Mouse (Mus musculus) embryonic facial prominence, embryonic 13.5 days (tissue): ENCODE data around the gene 2310030G06Rik. TPM values are rescaled to one million over a fixed set of nuclear protein-coding genes. Genes with fewer than 3 reads are reported as not detected.

Experiments used
- ATAC-seq: fragments of 200-750 bp; cut with Nextera tagmentation; 2 replicates; pipeline ENCODE4 v1.8.0; 2017; ENCODE audit warnings: low read depth; ENCODE audit not compliant: insufficient number of reproducible peaks, insufficient read depth, low FRiP score, low TSS enrichment
- H3K27ac ChIP-seq: fragments of 300-500 bp; sonication (generic); 2 replicates; pipeline ENCODE4 v1.5.1; 2015; ENCODE audit warnings: moderate library complexity, mild to moderate bottlenecking, inconsistent platforms
- H3K27me3 ChIP-seq: fragments of 300-500 bp; sonication (generic); 2 replicates; pipeline ENCODE4 v1.6.1; 2015; ENCODE audit warnings: mild to moderate bottlenecking, inconsistent platforms
- H3K36me3 ChIP-seq: fragments of 300-500 bp; sonication (generic); 2 replicates; pipeline ENCODE4 v1.6.1; 2015; ENCODE audit warnings: mild to moderate bottlenecking, inconsistent platforms
- H3K4me1 ChIP-seq: fragments of 300-500 bp; sonication (generic); 2 replicates; pipeline ENCODE4 v1.6.1; 2015; ENCODE audit warnings: inconsistent platforms
- H3K4me2 ChIP-seq: fragments of 300-500 bp; sonication (generic); 2 replicates; pipeline ENCODE4 v1.6.1; 2015; ENCODE audit warnings: moderate library complexity, mild to moderate bottlenecking, inconsistent platforms
- H3K4me3 ChIP-seq: fragments of 300-500 bp; sonication (generic); 2 replicates; pipeline ENCODE4 v1.5.1; 2015; ENCODE audit warnings: mild to moderate bottlenecking, inconsistent platforms
- H3K9ac ChIP-seq: fragments of 300-500 bp; sonication (generic); 2 replicates; pipeline ENCODE4 v1.6.1; 2015; ENCODE audit warnings: mild to moderate bottlenecking, inconsistent platforms
- H3K9me3 ChIP-seq: fragments of 300-500 bp; sonication (generic); 2 replicates; pipeline ENCODE4 v1.6.1; 2016; ENCODE audit warnings: inconsistent platforms
- WGBS: fragments of 180-500 bp; shearing (Covaris S2); methylation state at CpG from one replicate; pipeline ENCODE4 v1.1.7; 2015; ENCODE audit warnings: mixed read lengths; 5-methylcytosine and 5-hydroxymethylcytosine counted together
- polyA plus RNA-seq: library from polyadenylated mRNA; unstranded; fragments of >200 nt; fragmentation: Nextera tagmentation; extraction: Ambion mirVana; gene quantifications from 2 replicates; pipeline ENCODE4 v1.2.1, GENCODE M21; 2015

2310030G06Rik gene
- polyA plus RNA-seq, 1 experiment from 2014 or later: 6.0 TPM

GRCm38 (mm10) chr9:50763331-50763730 lies 17.0 kb upstream of the 2310030G06Rik start:
- no peak overlapping the region for H3K4me3 ChIP-seq
- no peak overlapping the region for H3K27ac ChIP-seq
- H3K9me3 ChIP-seq: no peaks in the 10 kb centered on the region
- peaks cover 3% of the 10 kb centered on the region; the same call in 1 of the 2 replicates for H3K36me3 ChIP-seq
- H3K4me1 ChIP-seq: peaks cover 5% of the 10 kb centered on the region; the same call in 1 of the 2 replicates
- ATAC-seq: no peak
- H3K9ac ChIP-seq: no peak overlapping the region
- H3K27me3 ChIP-seq: no peaks in the 10 kb centered on the region
- 62% methylated on average over 1 of the region's 1 CpGs for WGBS
- no peak overlapping the region for H3K4me2 ChIP-seq

- no peak for ATAC-seq
- H3K4me3 ChIP-seq: no peak overlapping the region
- no peak overlapping the region for H3K4me2 ChIP-seq
- peaks cover 3% of the 10 kb centered on the region; the same call in 1 of the 2 replicates for H3K36me3 ChIP-seq
- no peak overlapping the region for H3K9ac ChIP-seq
- no peaks in the 10 kb centered on the region for H3K27me3 ChIP-seq
- H3K4me1 ChIP-seq: no peaks in the 10 kb centered on the region
- no peaks in the 10 kb centered on the region for H3K9me3 ChIP-seq
- H3K27ac ChIP-seq: no peak overlapping the region
- WGBS: 55% methylated on average over 6 of the region's 6 CpGs
Measured at GRCm38 (mm10) chr9:50761520-50762243, 15.3 kb upstream of the 2310030G06Rik start.

DNA sequence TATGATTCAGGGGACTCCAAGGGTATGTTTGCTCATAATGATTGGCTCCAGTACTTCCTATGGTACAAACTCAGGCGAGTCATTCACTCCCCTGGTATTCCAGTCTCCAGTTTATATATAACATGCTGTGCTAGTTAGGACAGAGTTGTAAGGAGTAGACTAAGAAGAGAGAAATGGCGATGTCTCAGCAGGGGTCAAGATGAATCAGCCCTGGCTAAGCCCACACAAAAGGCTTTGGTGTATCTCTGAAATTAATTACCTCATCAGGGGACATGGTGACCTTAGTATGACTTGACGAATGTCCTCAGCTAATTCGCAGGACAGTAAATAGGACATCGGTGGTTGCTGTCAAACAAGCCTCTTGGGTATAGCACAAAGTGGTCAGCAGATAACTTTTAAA lies 10.4 kb upstream of the 2310030G06Rik start:
- Histone ChIP-seq H3K27ac (no peak overlapping the region), H3K9me3 (no peaks in the 10 kb centered on the region), H3K9ac (no peak overlapping the region), H3K36me3 (no peaks in the 10 kb centered on the region), H3K27me3 (no peaks in the 10 kb centered on the region), H3K4me2 (no peak overlapping the region), H3K4me3 (no peak overlapping the region), H3K4me1 (peaks cover 13% of the 10 kb centered on the region)
- WGBS: 65% methylated on average over 5 of the region's 5 CpGs
- no peak for ATAC-seq

DNA sequence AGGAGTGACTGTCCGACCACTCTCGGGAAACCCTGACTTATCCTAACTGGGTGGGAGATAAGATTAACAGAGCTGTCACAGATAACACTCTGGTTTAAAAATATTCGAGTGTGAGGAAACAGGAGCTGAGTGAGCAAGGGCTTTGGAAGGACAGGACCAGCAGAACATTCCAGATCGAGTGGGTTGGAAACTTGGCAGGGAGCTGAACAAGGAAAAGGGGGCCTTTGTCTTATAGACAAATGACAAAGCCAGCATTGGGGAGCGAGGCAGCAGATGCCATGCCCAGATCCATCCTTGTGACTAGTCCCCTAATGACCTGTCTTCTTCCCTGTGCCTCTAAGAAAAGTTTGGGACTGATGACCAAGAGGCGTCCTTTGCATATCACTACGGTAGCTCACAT lies 7.6 kb upstream of the 2310030G06Rik start:
- Histone ChIP-seq H3K36me3 (no peaks in the 10 kb centered on the region), H3K9ac (no peak overlapping the region), H3K4me3 (no peak overlapping the region), H3K9me3 (no peaks in the 10 kb centered on the region), H3K27me3 (no peaks in the 10 kb centered on the region), H3K27ac (no peak overlapping the region), H3K4me2 (no peak overlapping the region), H3K4me1 (peaks cover 18% of the 10 kb centered on the region)
- ATAC-seq: no peak
- WGBS: 66% methylated on average over 7 of the region's 7 CpGs

DNA sequence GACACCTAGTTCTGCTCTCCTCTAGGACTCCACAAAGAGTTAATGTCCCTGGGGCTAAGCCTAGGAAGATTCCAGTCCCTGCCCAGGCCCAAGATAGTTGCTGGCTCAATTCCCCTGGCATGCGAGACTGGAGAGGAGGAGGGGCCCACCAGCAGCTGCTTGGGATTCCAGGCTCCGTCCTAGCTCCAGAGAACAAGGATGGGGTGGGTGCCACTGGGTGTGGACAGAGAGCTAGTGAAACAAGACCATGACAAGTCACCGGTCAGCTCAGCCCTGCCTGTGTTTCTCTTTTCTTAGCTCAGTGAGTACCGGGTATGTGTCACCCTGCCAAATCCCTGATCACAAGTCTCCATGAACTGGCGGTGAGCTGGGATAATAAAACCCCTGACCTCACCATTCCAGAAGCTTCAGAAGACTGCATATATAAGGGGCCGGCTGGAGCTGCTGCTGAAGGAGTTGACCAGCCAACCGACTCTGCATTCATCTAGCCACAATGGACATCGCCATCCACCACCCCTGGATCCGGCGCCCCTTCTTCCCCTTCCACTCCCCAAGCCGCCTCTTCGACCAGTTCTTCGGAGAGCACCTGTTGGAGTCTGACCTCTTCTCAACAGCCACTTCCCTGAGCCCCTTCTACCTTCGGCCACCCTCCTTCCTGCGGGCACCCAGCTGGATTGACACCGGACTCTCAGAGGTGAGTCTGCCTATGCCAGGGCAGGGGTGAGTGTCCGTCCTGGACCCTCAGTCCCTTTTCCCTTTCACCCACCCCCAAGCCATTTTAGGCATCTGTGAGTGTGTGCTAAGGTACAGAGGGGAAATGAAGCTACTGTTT lies 6.7 kb upstream of the 2310030G06Rik start:
- no peak overlapping the region for H3K4me3 ChIP-seq
- 0 out of 2 replicates have a peak, but pooled peaks have one; percentile 37 for ATAC-seq
- H3K27ac ChIP-seq: no peak overlapping the region
- no peak overlapping the region for H3K9ac ChIP-seq
- WGBS: 71% methylated on average over 17 of the region's 17 CpGs
- H3K36me3 ChIP-seq: no peaks in the 10 kb centered on the region
- H3K9me3 ChIP-seq: no peaks in the 10 kb centered on the region
- no peaks in the 10 kb centered on the region; the same call in 1 of the 2 replicates for H3K27me3 ChIP-seq
- no peak overlapping the region for H3K4me2 ChIP-seq
- H3K4me1 ChIP-seq: peaks cover 18% of the 10 kb centered on the region

- Histone ChIP-seq H3K9ac (no peak within 1 kb of the TSS), H3K36me3 (no peaks in the 10 kb centered on the region), H3K4me1 (peaks cover 18% of the 10 kb centered on the region), H3K27ac (peak within 1 kb of the TSS; percentile 23; the same call in 1 of the 2 replicates), H3K4me2 (peak within 1 kb of the TSS; percentile 28), H3K27me3 (peaks cover under 1% of the 10 kb centered on the region), H3K4me3 (no peak within 1 kb of the TSS), H3K9me3 (no peaks in the 10 kb centered on the region)
- peak; percentile 48; the same call in 1 of the 2 replicates for ATAC-seq
- WGBS: 62% methylated on average over 14 of the region's 14 CpGs
Measured at GRCm38 (mm10) chr9:50752054-50752602, 5.8 kb upstream of the 2310030G06Rik start, which contains the start of gene Hspb2. Gene Hspb2 (minus strand): TSS chr9:50752354.

- peak within 1 kb of the TSS; percentile 23; the same call in 1 of the 2 replicates for H3K27ac ChIP-seq
Measured at GRCm38 (mm10) chr9:50751323-50751722, 5.0 kb upstream of the 2310030G06Rik start, which contains the start of gene Cryab. Gene Cryab (plus strand): TSS chr9:50751325.

GRCm38 (mm10) chr9:50750706-50751105 lies 4.4 kb upstream of the 2310030G06Rik start:
- no peak for ATAC-seq
- Histone ChIP-seq H3K4me3 (no peak overlapping the region), H3K9me3 (no peaks in the 10 kb centered on the region), H3K27me3 (peaks cover 14% of the 10 kb centered on the region), H3K36me3 (no peaks in the 10 kb centered on the region), H3K27ac (no peak overlapping the region), H3K4me2 (no peak overlapping the region), H3K4me1 (peaks cover 28% of the 10 kb centered on the region), H3K9ac (no peak overlapping the region)
- WGBS: 33% methylated on average over 6 of the region's 6 CpGs

More at GRCm38 (mm10) chr9:50751323-50751722, 5.0 kb upstream of the 2310030G06Rik start, which contains the start of gene Cryab:
- 73% methylated on average over 22 of the region's 22 CpGs for WGBS
- Histone ChIP-seq H3K9me3 (no peaks in the 10 kb centered on the region), H3K4me3 (no peak within 1 kb of the TSS), H3K4me1 (peaks cover 23% of the 10 kb centered on the region), H3K27me3 (peaks cover 8% of the 10 kb centered on the region), H3K4me2 (peak within 1 kb of the TSS; percentile 28), H3K36me3 (no peaks in the 10 kb centered on the region), H3K9ac (no peak within 1 kb of the TSS)
- ATAC-seq: no peak

GRCm38 (mm10) chr9:50745806-50746205 lies 530 bp downstream of the 2310030G06Rik start:
- H3K36me3 ChIP-seq: no peaks in the 10 kb centered on the region
- WGBS: 13% methylated on average over 7 of the region's 7 CpGs
- H3K4me1 ChIP-seq: peaks cover 10% of the 10 kb centered on the region
- H3K27me3 ChIP-seq: peaks cover 14% of the 10 kb centered on the region
- ATAC-seq: no peak
- peak overlapping the region; percentile 63 for H3K4me2 ChIP-seq
- H3K27ac ChIP-seq: peak overlapping the region; percentile 83
- H3K4me3 ChIP-seq: peak overlapping the region; percentile 43
- H3K9me3 ChIP-seq: no peaks in the 10 kb centered on the region
- H3K9ac ChIP-seq: peak overlapping the region; percentile 68

DNA sequence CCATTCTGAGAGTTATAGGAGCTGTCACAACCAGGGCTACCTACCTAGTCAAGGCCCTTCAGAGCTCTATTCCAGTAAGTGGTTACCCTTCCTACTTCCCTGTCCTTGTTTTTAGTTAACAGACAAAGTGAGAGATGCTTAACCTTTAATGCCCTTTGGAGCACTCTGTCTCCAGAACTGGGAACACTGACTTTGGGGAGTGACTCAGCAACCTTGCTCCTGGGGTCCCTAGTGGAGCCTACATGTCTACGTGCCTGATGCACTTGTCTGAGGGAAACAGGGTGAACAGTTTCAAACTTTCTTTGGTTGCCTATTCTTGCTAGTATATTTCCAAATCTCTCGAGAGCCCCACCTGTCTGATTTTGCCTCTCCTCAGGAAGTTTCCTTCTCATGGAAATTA lies 3.6 kb downstream of the 2310030G06Rik start:
- H3K27me3 ChIP-seq: peaks cover 14% of the 10 kb centered on the region
- no peak overlapping the region for H3K4me2 ChIP-seq
- H3K4me1 ChIP-seq: peaks cover 20% of the 10 kb centered on the region
- H3K4me3 ChIP-seq: no peak overlapping the region
- ATAC-seq: no peak
- no peaks in the 10 kb centered on the region for H3K9me3 ChIP-seq
- WGBS: 83% methylated on average over 2 of the region's 2 CpGs
- no peak overlapping the region for H3K9ac ChIP-seq
- H3K27ac ChIP-seq: no peak overlapping the region
- H3K36me3 ChIP-seq: no peaks in the 10 kb centered on the region

GRCm38 (mm10) chr9:50742261-50742660 lies 4.1 kb downstream of the 2310030G06Rik start:
- WGBS: 84% methylated on average over 3 of the region's 3 CpGs
- H3K9ac ChIP-seq: no peak overlapping the region
- no peak for ATAC-seq
- peaks cover 20% of the 10 kb centered on the region for H3K4me1 ChIP-seq
- H3K9me3 ChIP-seq: no peaks in the 10 kb centered on the region
- H3K36me3 ChIP-seq: no peaks in the 10 kb centered on the region
- no peak overlapping the region for H3K27ac ChIP-seq
- no peak overlapping the region for H3K4me3 ChIP-seq
- no peak overlapping the region for H3K4me2 ChIP-seq
- H3K27me3 ChIP-seq: peaks cover 14% of the 10 kb centered on the region
